Mouse (Mus musculus) G1E (cell line): ENCODE data around the gene Tmem200b. TPM values are rescaled to one million over a fixed set of nuclear protein-coding genes. Genes with fewer than 3 reads are reported as not detected.

Experiments used
- ATAC-seq: 2 replicates; pipeline ENCODE4 v1.8.0; 2016; ENCODE audit warnings: mild to moderate bottlenecking; ENCODE audit not compliant: insufficient number of reproducible peaks, poor library complexity, low FRiP score, severe bottlenecking; ENCODE audit errors: extremely low read depth
- DNase-seq: peaks from one replicate; pipeline ENCODE4 v3.0.0; 2012; ENCODE audit warnings: low spot score
- H3K27me3 ChIP-seq: 2 replicates; pipeline ENCODE4 v1.6.1; 2012; ENCODE audit warnings: mild to moderate bottlenecking, low read length, inconsistent platforms; ENCODE audit not compliant: insufficient read depth
- H3K36me3 ChIP-seq: replicated peaks from 2 replicates; pipeline ENCODE3; 2012; ENCODE audit warnings: mild to moderate bottlenecking, inconsistent platforms
- H3K4me1 ChIP-seq: 2 replicates; pipeline ENCODE4 v1.6.1; 2012; ENCODE audit warnings: low read depth, low read length, inconsistent platforms, mixed read lengths; ENCODE audit not compliant: insufficient read depth
- H3K4me3 ChIP-seq: 2 replicates; pipeline ENCODE4 v1.5.1; 2012; ENCODE audit warnings: low read depth, mild to moderate bottlenecking, inconsistent platforms, low read length, moderate library complexity, mixed read lengths
- H3K9me3 ChIP-seq: replicated peaks from 2 replicates; pipeline ENCODE4 v1.6.1; 2012; ENCODE audit warnings: inconsistent platforms
- CTCF ChIP-seq: IDR thresholded peaks from 2 replicates; pipeline ENCODE4 v1.5.1; 2012; ENCODE audit warnings: low read depth, low read length, inconsistent platforms, mixed read lengths
- GATA1 ChIP-seq: IDR thresholded peaks from 2 replicates; pipeline ENCODE4 v1.6.1; 2012; ENCODE audit warnings: borderline replicate concordance, low read length, inconsistent platforms, mixed read lengths
- GATA2 ChIP-seq: IDR thresholded peaks from 2 replicates; pipeline ENCODE4 v1.6.1; 2012; ENCODE audit warnings: low read depth, low read length, inconsistent platforms, borderline replicate concordance
- POLR2AphosphoS5 ChIP-seq: IDR thresholded peaks from 2 replicates; pipeline ENCODE4 v1.6.1; 2012; ENCODE audit warnings: low read depth, low read length, inconsistent platforms; ENCODE audit not compliant: insufficient replicate concordance
- TAL1 ChIP-seq: conservative IDR thresholded peaks from 2 replicates; pipeline ENCODE4 v1.6.1; 2012; ENCODE audit warnings: low read depth, low read length, inconsistent platforms, mixed read lengths
- polyA plus RNA-seq: library from polyadenylated mRNA; stranded (reverse); fragments of >175 nt; gene quantifications from 2 replicates; pipeline ENCODE4 v1.2.3, GENCODE M21; 2012
- total RNA-seq, 2 experiments: library from RNA; stranded (forward) in 1 of 2; stranded (reverse) in 1 of 2; fragments of 200-1000 nt in 1 of 2; fragments of >200 nt in 1 of 2; fragmentation: Nextera tagmentation in 1 of 2; gene quantifications; 2 replicates each; pipeline ENCODE4 v1.2.3; 2014 to 2017

Gene Tmem200b
- total and polyA plus RNA-seq, 3 experiments = 0.22 TPM; not detected in 2

GRCm38 (mm10) chr4:131919506-131920140, 1.9 kb upstream of the Tmem200b start:
- DNase-seq = no peak
- peaks cover 29% of the 10 kb centered on the region for H3K4me1 ChIP-seq
- H3K27me3 ChIP-seq = peaks cover 13% of the 10 kb centered on the region; the same call in 1 of the 2 replicates
- H3K9me3 ChIP-seq = peaks cover 37% of the 10 kb centered on the region
- ATAC-seq = no peak
- no peak for TF ChIP-seq POLR2AphosphoS5
- TF ChIP-seq GATA1 = no peak
- TF ChIP-seq CTCF = no peak
- no peak for TF ChIP-seq TAL1
- H3K36me3 ChIP-seq = peaks cover 58% of the 10 kb centered on the region
- 0 out of 2 replicates have a peak overlapping the region, but pooled peaks have one; percentile 16 for H3K4me3 ChIP-seq

GRCm38 (mm10) chr4:131920141-131920594, 1.4 kb upstream of the Tmem200b start:
- Histone ChIP-seq H3K27me3 (peaks cover 10% of the 10 kb centered on the region; the same call in 1 of the 2 replicates), H3K36me3 (peaks cover 63% of the 10 kb centered on the region), H3K4me3 (no peak overlapping the region), H3K9me3 (peaks cover 37% of the 10 kb centered on the region), H3K4me1 (peaks cover 29% of the 10 kb centered on the region)
- DNase-seq (no peak), ATAC-seq (no peak)
- TF ChIP-seq CTCF (no peak), GATA1 (no peak), TAL1 (no peak), GATA2 (no peak), POLR2AphosphoS5 (no peak)

GRCm38 (mm10) chr4:131920595-131921351, 798 bp upstream of the Tmem200b start:
- DNase-seq (no peak), ATAC-seq (no peak)
- Histone ChIP-seq H3K4me3 (peak overlapping the region; percentile 33; the same call in 1 of the 2 replicates), H3K9me3 (peaks cover 37% of the 10 kb centered on the region), H3K36me3 (peaks cover 70% of the 10 kb centered on the region), H3K4me1 (peaks cover 29% of the 10 kb centered on the region), H3K27me3 (peaks cover 9% of the 10 kb centered on the region; the same call in 1 of the 2 replicates)
- TF ChIP-seq GATA1 (no peak), POLR2AphosphoS5 (no peak), TAL1 (no peak), CTCF (no peak), GATA2 (no peak)

- ATAC-seq = no peak
- TF ChIP-seq TAL1 (no peak), GATA2 (no peak), CTCF (no peak), POLR2AphosphoS5 (no peak), GATA1 (no peak)
- Histone ChIP-seq H3K4me3 (peak overlapping the region; percentile 46), H3K27me3 (peaks cover 3% of the 10 kb centered on the region; the same call in 1 of the 2 replicates), H3K36me3 (peaks cover 86% of the 10 kb centered on the region), H3K9me3 (peaks cover 37% of the 10 kb centered on the region), H3K4me1 (peaks cover 25% of the 10 kb centered on the region)
- no peak for DNase-seq
Measured at GRCm38 (mm10) chr4:131922404-131922803, 833 bp downstream of the Tmem200b start.

GRCm38 (mm10) chr4:131924096-131924810, 2.7 kb downstream of the Tmem200b start:
- no peak for DNase-seq
- Histone ChIP-seq H3K4me3 (no peak overlapping the region), H3K27me3 (peaks cover 3% of the 10 kb centered on the region; the same call in 1 of the 2 replicates), H3K9me3 (peaks cover 37% of the 10 kb centered on the region), H3K4me1 (peaks cover 33% of the 10 kb centered on the region), H3K36me3 (peaks cover 100% of the 10 kb centered on the region)
- ATAC-seq = no peak
- TF ChIP-seq CTCF (no peak), POLR2AphosphoS5 (no peak), GATA1 (no peak), TAL1 (no peak), GATA2 (no peak)

DNA sequence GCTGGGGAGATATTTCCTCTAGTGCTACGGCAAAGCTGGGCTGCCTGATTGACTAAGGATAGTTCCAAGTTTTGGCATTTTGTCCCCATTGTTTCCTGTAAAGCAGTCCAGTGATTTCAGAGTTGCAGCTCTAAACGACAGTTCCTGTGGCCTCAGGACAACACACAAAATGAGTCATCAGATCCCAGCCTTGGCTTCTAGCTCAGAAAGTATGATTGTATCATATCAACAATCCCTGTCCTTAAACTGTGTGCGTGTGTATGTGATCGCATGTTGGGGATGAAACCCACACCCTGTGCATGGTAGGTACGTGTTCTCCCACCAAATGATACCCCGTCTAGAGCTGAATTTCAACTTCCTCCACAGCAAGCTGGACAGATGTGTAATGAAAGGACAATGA, 7.6 kb downstream of the Tmem200b start:
- no peak for ATAC-seq
- DNase-seq = no peak
- Histone ChIP-seq H3K36me3 (peaks cover 99% of the 10 kb centered on the region), H3K9me3 (no peaks in the 10 kb centered on the region), H3K27me3 (no peaks in the 10 kb centered on the region), H3K4me1 (peaks cover 28% of the 10 kb centered on the region), H3K4me3 (no peak overlapping the region)
- TF ChIP-seq GATA2 (no peak), TAL1 (no peak), CTCF (no peak), POLR2AphosphoS5 (no peak), GATA1 (no peak)
